8 mouse cellular contexts compared by ENCODE assay signal in the genomic region with DNA sequence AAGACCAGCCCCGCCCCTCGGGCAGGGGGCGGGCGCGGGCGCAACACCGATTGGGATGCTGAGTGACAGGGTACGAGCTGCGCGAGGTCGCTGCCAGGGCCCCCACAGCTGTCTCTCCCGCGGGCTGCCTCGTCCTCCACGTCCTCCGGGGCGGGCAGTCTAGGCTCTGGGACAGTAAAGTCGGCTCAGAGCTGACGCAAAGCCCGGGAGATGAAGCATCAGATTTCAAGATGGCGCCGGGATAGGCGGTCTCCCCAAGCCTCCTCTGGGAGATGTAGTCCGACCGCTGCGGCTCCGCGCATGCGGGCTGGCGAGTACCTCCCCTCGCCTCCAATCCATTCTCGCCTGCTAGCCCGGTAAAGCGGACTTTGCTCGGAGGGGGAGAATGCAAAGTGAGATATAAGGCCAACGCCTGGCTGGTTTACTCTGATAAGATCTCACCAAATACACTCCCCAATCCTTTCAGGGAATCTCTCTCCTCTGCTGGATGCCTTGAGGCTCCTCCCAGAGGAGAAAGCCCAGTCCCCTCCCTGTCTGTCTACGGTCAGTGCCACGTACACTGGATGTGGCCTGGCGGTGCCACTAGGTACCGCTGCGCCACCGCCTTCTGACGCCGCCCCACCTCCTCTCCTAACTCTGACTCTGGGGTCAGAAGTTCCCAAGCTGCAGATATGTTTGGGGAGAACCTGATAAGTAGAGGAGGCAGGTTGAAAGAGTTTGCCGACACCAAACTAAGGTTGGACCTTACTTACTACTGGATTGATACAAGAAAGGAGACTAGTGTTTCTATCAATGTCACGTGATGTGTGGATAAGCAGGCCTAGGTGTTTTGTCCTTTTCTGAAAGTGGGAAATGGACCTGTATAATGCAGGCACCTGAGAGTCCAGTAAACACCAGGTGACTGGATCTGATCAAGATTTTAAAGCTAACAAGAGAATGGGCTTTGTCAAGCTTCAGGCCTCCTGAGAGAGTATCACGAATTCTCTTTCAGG.
DNase-seq lines count a peak whose midpoint lies in the region; ATAC-seq and TF ChIP-seq lines count a peak whose summit lies in the region.

No protein-coding gene starts in this region.

- peaks cover 48% of the 10 kb centered on the region for H3K4me1 ChIP-seq in forebrain, embryonic 10.5 days
- peaks cover 20% of the 10 kb centered on the region for H3K4me1 ChIP-seq in heart, embryonic 15.5 days (replicated peaks)
- H3K4me1 ChIP-seq in liver, embryonic 14.5 days (replicated peaks; ENCODE audit: control insufficient read depth in 2 of 2, insufficient read depth in 2 of 2, low read length in 1 of 2): peaks cover 0 to 4% of the 10 kb centered on the region in 2 experiments; a peak in 2 of 4 replicates
- peaks cover 9% of the 10 kb centered on the region for H3K4me1 ChIP-seq in neural tube, embryonic 11.5 days (ENCODE audit: control insufficient read depth, insufficient read depth, low read length)
- peaks cover 8% of the 10 kb centered on the region; the same call in 1 of the 2 replicates for H3K4me1 ChIP-seq in stomach, postnatal 0 days (replicated peaks; ENCODE audit: control insufficient read depth, insufficient read depth)

- peak; percentile 65 for TF ChIP-seq CTCF in liver, embryonic 14.5 days (IDR thresholded peaks at IDR 0.05; ENCODE audit: low read depth)
- TF ChIP-seq CTCF in stomach, postnatal 0 days (IDR thresholded peaks at IDR 0.05; ENCODE audit: low read depth): peak; percentile 81

- no peak for TF ChIP-seq EP300 in liver, embryonic 14.5 days (IDR thresholded peaks at IDR 0.05; ENCODE audit: low read depth)
- TF ChIP-seq EP300 in stomach, postnatal 0 days (optimal IDR thresholded peaks at IDR 0.05): no peak

- H3K9ac ChIP-seq in heart, embryonic 15.5 days: peak overlapping the region; percentile 67
- H3K9ac ChIP-seq in liver, embryonic 14.5 days (replicated peaks): peak overlapping the region; percentile 23; the same call in 1 of the 2 replicates
- peak overlapping the region; percentile 76 for H3K9ac ChIP-seq in neural tube, embryonic 11.5 days (ENCODE audit: low read length)
- peak overlapping the region; percentile 74 for H3K9ac ChIP-seq in stomach, postnatal 0 days (ENCODE audit: low read length)

- H3K27me3 ChIP-seq in forebrain, embryonic 10.5 days (ENCODE audit: poor library complexity, severe bottlenecking): no peaks in the 10 kb centered on the region
- H3K27me3 ChIP-seq in heart, embryonic 15.5 days: no peaks in the 10 kb centered on the region
- peaks cover 11% of the 10 kb centered on the region for H3K27me3 ChIP-seq in liver, embryonic 14.5 days (ENCODE audit: control insufficient read depth, insufficient read depth, low read length)
- H3K27me3 ChIP-seq in neural tube, embryonic 11.5 days (ENCODE audit: control insufficient read depth, insufficient read depth, low read length): no peaks in the 10 kb centered on the region
- H3K27me3 ChIP-seq in stomach, postnatal 0 days (ENCODE audit: control insufficient read depth, insufficient read depth, low read length): no peaks in the 10 kb centered on the region

- peak; percentile 72 for DNase-seq in c-Kit-positive CD71-negative TER-119-negative erythroid progenitor cells, embryonic 14.5 days (ENCODE audit: low read depth)
- DNase-seq in forebrain, embryonic 10.5 days (ENCODE audit: extremely low spot score, low spot score): peak; percentile 94
- peak; percentile 94 to 98 for DNase-seq in kidney, postnatal 25 days
- peak; percentile 60 to 63 (median 61) for DNase-seq in liver, embryonic 14.5 days (ENCODE audit: low read depth in 3 of 3, low spot score in 3 of 3)
- DNase-seq in neural tube, embryonic 11.5 days (ENCODE audit: low spot score): peak; percentile 93
- DNase-seq in stomach, postnatal 0 days (ENCODE audit: low spot score): peak; percentile 95

- H3K36me3 ChIP-seq in forebrain, embryonic 10.5 days (replicated peaks): no peaks in the 10 kb centered on the region
- 0 out of 2 replicates have a peak, but pooled peaks cover 3% of the 10 kb centered on the region for H3K36me3 ChIP-seq in heart, embryonic 15.5 days
- no peaks in the 10 kb centered on the region for H3K36me3 ChIP-seq in liver, embryonic 14.5 days (replicated peaks; ENCODE audit: control insufficient read depth, insufficient read depth, low read depth)
- no peaks in the 10 kb centered on the region for H3K36me3 ChIP-seq in neural tube, embryonic 11.5 days (ENCODE audit: control insufficient read depth, insufficient read depth, low read length)
- H3K36me3 ChIP-seq in stomach, postnatal 0 days (ENCODE audit: control insufficient read depth, insufficient read depth, low read length): 0 out of 2 replicates have a peak, but pooled peaks cover under 1% of the 10 kb centered on the region

- H3K4me3 ChIP-seq in forebrain, embryonic 10.5 days: peak overlapping the region; percentile 80
- H3K4me3 ChIP-seq in heart, embryonic 15.5 days: peak overlapping the region; percentile 63
- H3K4me3 ChIP-seq in liver, embryonic 14.5 days (ENCODE audit: insufficient read depth in 1 of 2, low read depth in 2 of 2, low read length in 2 of 2): peak overlapping the region; percentile 52 to 65
- peak overlapping the region; percentile 80 for H3K4me3 ChIP-seq in neural tube, embryonic 11.5 days (ENCODE audit: low read depth, low read length)
- peak overlapping the region; percentile 86 for H3K4me3 ChIP-seq in stomach, postnatal 0 days (ENCODE audit: low read depth, low read length)

- peak; percentile 92 for ATAC-seq in CD4-positive, CD25-positive, alpha-beta regulatory T cell, adult 4 months
- peak; percentile 96 for ATAC-seq in heart, embryonic 15.5 days (replicated peaks; ENCODE audit: insufficient number of reproducible peaks, insufficient read depth, low FRiP score, low read depth)
- ATAC-seq in liver, embryonic 14.5 days (ENCODE audit: insufficient read depth): peak; percentile 90
- peak; percentile 99 for ATAC-seq in neural tube, embryonic 11.5 days (ENCODE audit: insufficient read depth, low FRiP score, low TSS enrichment)
- peak; percentile 97 for ATAC-seq in stomach, postnatal 0 days (ENCODE audit: low FRiP score, low TSS enrichment)

- 3% methylated on average over 47 of the region's 47 CpGs for WGBS in forebrain, embryonic 10.5 days
- WGBS in heart, embryonic 15.5 days: 3% methylated on average over 47 of the region's 47 CpGs
- WGBS in liver, embryonic 14.5 days (ENCODE audit: insufficient replicate concordance): 3% methylated on average over 47 of the region's 47 CpGs
- 3% methylated on average over 45 of the region's 47 CpGs for WGBS in neural tube, embryonic 11.5 days
- 2% methylated on average over 45 of the region's 47 CpGs for WGBS in stomach, postnatal 0 days

- peak overlapping the region; percentile 85 for H3K4me2 ChIP-seq in heart, embryonic 15.5 days
- H3K4me2 ChIP-seq in liver, embryonic 14.5 days (ENCODE audit: low read depth): peak overlapping the region; percentile 67
- H3K4me2 ChIP-seq in neural tube, embryonic 11.5 days (ENCODE audit: low read depth): peak overlapping the region; percentile 83
- H3K4me2 ChIP-seq in stomach, postnatal 0 days (replicated peaks; ENCODE audit: low read depth): peak overlapping the region; percentile 86

- H3K9me3 ChIP-seq in forebrain, embryonic 10.5 days: no peaks in the 10 kb centered on the region
- no peaks in the 10 kb centered on the region for H3K9me3 ChIP-seq in heart, embryonic 15.5 days (replicated peaks)
- no peaks in the 10 kb centered on the region for H3K9me3 ChIP-seq in liver, embryonic 14.5 days (ENCODE audit: control insufficient read depth, low read length)
- no peaks in the 10 kb centered on the region for H3K9me3 ChIP-seq in neural tube, embryonic 11.5 days (ENCODE audit: control insufficient read depth, low read length)
- no peaks in the 10 kb centered on the region for H3K9me3 ChIP-seq in stomach, postnatal 0 days (ENCODE audit: control insufficient read depth, low read length)

- H3K27ac ChIP-seq in forebrain, embryonic 10.5 days: peak overlapping the region; percentile 90
- H3K27ac ChIP-seq in heart, embryonic 15.5 days: peak overlapping the region; percentile 82
- no peak overlapping the region for H3K27ac ChIP-seq in liver, embryonic 14.5 days
- peak overlapping the region; percentile 81 for H3K27ac ChIP-seq in neural tube, embryonic 11.5 days (ENCODE audit: low read depth, low read length)
- peak overlapping the region; percentile 88 for H3K27ac ChIP-seq in stomach, postnatal 0 days (replicated peaks)

Comparison
In these comparisons a context has a peak if more than half of its experiments do, and no peak if none do; other contexts are left out.
1. H3K9ac ChIP-seq: peak in every context shown above with its lines; median percentile 76 in neural tube, embryonic 11.5 days; 74 in stomach, postnatal 0 days; 67 in heart, embryonic 15.5 days; 23 in liver, embryonic 14.5 days.